Mouse (Mus musculus): Measurements from ENCODE around the gene Gng7.

- TF ChIP-seq CTCF (IDR thresholded peaks at IDR 0.05; ENCODE audit: low read depth) = no peak
- TF ChIP-seq EP300 (IDR thresholded peaks at IDR 0.05; ENCODE audit: low read depth) = no peak
Observed at GRCm38 (mm10) chr10:81025639-81026275, 11.0 kb upstream of the Gng7 start, which contains the start of gene Diras1.
